Mouse (Mus musculus) ES-Bruce4 (cell line): ENCODE results near the gene Slc7a1.

Experiments
- CTCF ChIP-seq: IDR thresholded peaks from one replicate; pipeline ENCODE4 v1.8.1; 2011; ENCODE audit warnings: low read depth, low read length
- EP300 ChIP-seq: IDR thresholded peaks from 2 replicates; pipeline ENCODE4 v1.6.1; 2011; ENCODE audit warnings: low read depth, low read length; ENCODE audit not compliant: insufficient read depth
- POLR2A ChIP-seq: IDR thresholded peaks from one replicate; pipeline ENCODE4 v1.8.1; 2011; ENCODE audit warnings: low read length; ENCODE audit not compliant: insufficient read depth

GRCm38 (mm10) chr5:148373092-148373685, 26.5 kb downstream of the Slc7a1 start:
- no peak for TF ChIP-seq EP300
- no peak for TF ChIP-seq CTCF
- no peak for TF ChIP-seq POLR2A
